ENCODE assay signal across 17 mouse cellular contexts in genomic region chr5:136806379-136807056, GRCm38 (mm10).
DNase-seq lines count a peak whose midpoint lies in the region; ATAC-seq and TF ChIP-seq lines count a peak whose summit lies in the region.
"Had no signal": no experiment of that assay in that cellular context is flagged by ENCODE, and none has a peak within 500 bp of the region (broad histone marks: within the 10 kb centered on the region; RNA-seq: fewer than 3 reads in every experiment).

No protein-coding gene starts in this region.

- H3K27me3 ChIP-seq in heart, embryonic 14.5 days (ENCODE audit: control insufficient read depth, insufficient read depth, low read length) = no peaks in the 10 kb centered on the region
- no peaks in the 10 kb centered on the region for H3K27me3 ChIP-seq in lung, postnatal 0 days (replicated peaks; ENCODE audit: insufficient read depth, low read length)
- no peaks in the 10 kb centered on the region for H3K27me3 ChIP-seq in intestine, embryonic 16.5 days (replicated peaks; ENCODE audit: control insufficient read depth, insufficient read depth, low read length)
- no peaks in the 10 kb centered on the region for H3K27me3 ChIP-seq in stomach, embryonic 15.5 days (replicated peaks)
- no peaks in the 10 kb centered on the region for H3K27me3 ChIP-seq in hindbrain, embryonic 11.5 days (ENCODE audit: control insufficient read depth, insufficient read depth, low read length)
- no peaks in the 10 kb centered on the region for H3K27me3 ChIP-seq in hindbrain, postnatal 0 days (ENCODE audit: insufficient read depth, low read length)
- H3K27me3 ChIP-seq: kidney, embryonic 15.5 days; lung, embryonic 15.5 days; midbrain, embryonic 15.5 days had no signal

- TF ChIP-seq EP300 in lung, postnatal 0 days (IDR thresholded peaks at IDR 0.05) = no peak

- no peak for TF ChIP-seq CTCF in lung, postnatal 0 days (IDR thresholded peaks at IDR 0.05)
- TF ChIP-seq CTCF in lung, adult 2 months (IDR thresholded peaks at IDR 0.05; ENCODE audit: insufficient read depth, low read length) = no peak
- no peak for TF ChIP-seq CTCF in hindbrain, postnatal 0 days (IDR thresholded peaks at IDR 0.05; ENCODE audit: low read depth)

- peak overlapping the region; percentile 19 to 50; a peak in 3 of 4 replicates for H3K27ac ChIP-seq in heart, embryonic 14.5 days (replicated peaks in 1 of 2; ENCODE audit: control insufficient read depth in 1 of 2, insufficient read depth in 1 of 2, low read depth in 2 of 2, low read length in 2 of 2)
- H3K27ac ChIP-seq in lung, postnatal 0 days (ENCODE audit: low read length) = no peak overlapping the region
- no peak overlapping the region for H3K27ac ChIP-seq in intestine, embryonic 16.5 days (ENCODE audit: low read length)
- peak overlapping the region; percentile 26; the same call in 1 of the 2 replicates for H3K27ac ChIP-seq in stomach, embryonic 15.5 days
- no peak overlapping the region for H3K27ac ChIP-seq in hindbrain, embryonic 11.5 days (ENCODE audit: low read depth, low read length)
- no peak overlapping the region for H3K27ac ChIP-seq in hindbrain, postnatal 0 days
- H3K27ac ChIP-seq: hindbrain, embryonic 10.5 days; kidney, embryonic 15.5 days; layer of hippocampus, adult 2 months; lung, embryonic 15.5 days; midbrain, embryonic 15.5 days had no signal

- DNase-seq in heart, postnatal 36 days = no peak
- peak; percentile 65 for DNase-seq in lung, postnatal 0 days (ENCODE audit: low spot score)
- DNase-seq in lung, adult 2 months = no peak
- DNase-seq in hindbrain, embryonic 11.5 days (ENCODE audit: low spot score) = no peak
- no peak for DNase-seq in hindbrain, postnatal 0 days (ENCODE audit: low spot score)
- DNase-seq: cerebellum, adult 18-20 months; gastrocnemius, postnatal 10 days had no signal

- WGBS in heart, embryonic 14.5 days = 28% methylated on average over 16 of the region's 16 CpGs
- 26% methylated on average over 16 of the region's 16 CpGs for WGBS in lung, postnatal 0 days
- 40% methylated on average over 16 of the region's 16 CpGs for WGBS in lung, adult 2 months
- WGBS in intestine, embryonic 16.5 days = 26% methylated on average over 16 of the region's 16 CpGs
- 47% methylated on average over 16 of the region's 16 CpGs for WGBS in stomach, embryonic 15.5 days
- 78% methylated on average over 16 of the region's 16 CpGs for WGBS in hindbrain, embryonic 11.5 days
- WGBS in hindbrain, postnatal 0 days = 70% methylated on average over 16 of the region's 16 CpGs

- H3K36me3 ChIP-seq in heart, embryonic 14.5 days (ENCODE audit: control insufficient read depth, insufficient read depth, low read length) = no peaks in the 10 kb centered on the region
- no peaks in the 10 kb centered on the region for H3K36me3 ChIP-seq in lung, postnatal 0 days (ENCODE audit: insufficient read depth, low read length)
- no peaks in the 10 kb centered on the region for H3K36me3 ChIP-seq in intestine, embryonic 16.5 days (ENCODE audit: control insufficient read depth, insufficient read depth, low read length)
- no peaks in the 10 kb centered on the region for H3K36me3 ChIP-seq in stomach, embryonic 15.5 days
- H3K36me3 ChIP-seq in hindbrain, embryonic 11.5 days (ENCODE audit: control insufficient read depth, insufficient read depth, low read length) = no peaks in the 10 kb centered on the region
- H3K36me3 ChIP-seq in hindbrain, postnatal 0 days (ENCODE audit: insufficient read depth, low read length) = no peaks in the 10 kb centered on the region
- H3K36me3 ChIP-seq: hindbrain, embryonic 10.5 days; kidney, embryonic 15.5 days; lung, embryonic 15.5 days; midbrain, embryonic 15.5 days had no signal

- H3K4me3 ChIP-seq in heart, embryonic 14.5 days (ENCODE audit: control insufficient read depth in 1 of 2, insufficient read depth in 1 of 2, low read depth in 1 of 2, low read length in 2 of 2) = no peak overlapping the region
- no peak overlapping the region for H3K4me3 ChIP-seq in lung, postnatal 0 days (ENCODE audit: low read depth, low read length)
- H3K4me3 ChIP-seq in lung, adult 2 months (replicated peaks; ENCODE audit: extremely low read depth, low read depth, low read length) = no peak overlapping the region
- H3K4me3 ChIP-seq in intestine, embryonic 16.5 days (ENCODE audit: low read length) = no peak overlapping the region
- H3K4me3 ChIP-seq in stomach, embryonic 15.5 days (replicated peaks) = no peak overlapping the region
- H3K4me3 ChIP-seq in hindbrain, embryonic 11.5 days (ENCODE audit: low read depth, low read length) = no peak overlapping the region
- no peak overlapping the region for H3K4me3 ChIP-seq in hindbrain, postnatal 0 days (ENCODE audit: low read length)
- H3K4me3 ChIP-seq: erythroblast, embryonic 14.5 days; hindbrain, embryonic 10.5 days; kidney, embryonic 15.5 days; layer of hippocampus, adult 2 months; lung, embryonic 15.5 days; midbrain, embryonic 15.5 days had no signal

- peak overlapping the region; percentile 3; the same call in 1 of the 2 replicates for H3K4me2 ChIP-seq in heart, embryonic 14.5 days (ENCODE audit: low read length)
- no peak overlapping the region for H3K4me2 ChIP-seq in lung, postnatal 0 days (replicated peaks; ENCODE audit: low read depth, low read length)
- no peak overlapping the region for H3K4me2 ChIP-seq in intestine, embryonic 16.5 days (ENCODE audit: low read depth, low read length)
- no peak overlapping the region for H3K4me2 ChIP-seq in stomach, embryonic 15.5 days
- no peak overlapping the region for H3K4me2 ChIP-seq in hindbrain, embryonic 11.5 days (replicated peaks; ENCODE audit: low read depth, low read length)
- H3K4me2 ChIP-seq in hindbrain, postnatal 0 days (ENCODE audit: low read depth, low read length) = no peak overlapping the region
- H3K4me2 ChIP-seq: kidney, embryonic 15.5 days; lung, embryonic 15.5 days; midbrain, embryonic 15.5 days had no signal

- no peak for TF ChIP-seq POLR2A in lung, adult 2 months (IDR thresholded peaks at IDR 0.05; ENCODE audit: borderline replicate concordance, extremely low read depth, low read depth, low read length)

- H3K4me1 ChIP-seq in heart, embryonic 14.5 days (ENCODE audit: control insufficient read depth in 2 of 2, insufficient read depth in 2 of 2, low read length in 2 of 2) = peaks cover 22 to 34% of the 10 kb centered on the region in 2 experiments
- no peaks in the 10 kb centered on the region for H3K4me1 ChIP-seq in lung, postnatal 0 days (ENCODE audit: insufficient read depth, low read depth, low read length)
- no peaks in the 10 kb centered on the region for H3K4me1 ChIP-seq in lung, adult 2 months (ENCODE audit: control insufficient read depth, insufficient read depth, low read length)
- H3K4me1 ChIP-seq in intestine, embryonic 16.5 days (ENCODE audit: control insufficient read depth, insufficient read depth, low read length) = peaks cover 20% of the 10 kb centered on the region
- H3K4me1 ChIP-seq in stomach, embryonic 15.5 days = peaks cover 36% of the 10 kb centered on the region
- H3K4me1 ChIP-seq in hindbrain, embryonic 11.5 days (replicated peaks; ENCODE audit: control insufficient read depth, insufficient read depth, low read length) = peaks cover 10% of the 10 kb centered on the region; the same call in 1 of the 2 replicates
- H3K4me1 ChIP-seq in hindbrain, postnatal 0 days (ENCODE audit: insufficient read depth, low read length) = no peaks in the 10 kb centered on the region

- ATAC-seq in heart, embryonic 14.5 days (ENCODE audit: insufficient number of reproducible peaks, insufficient read depth, low FRiP score, low read depth) = peak; percentile 44; the same call in 1 of the 2 replicates
- ATAC-seq in lung, postnatal 0 days = peak; percentile 60
- ATAC-seq in intestine, embryonic 16.5 days = peak; percentile 58
- ATAC-seq in stomach, embryonic 15.5 days (ENCODE audit: insufficient read depth, low FRiP score, low read depth) = no peak
- ATAC-seq in hindbrain, embryonic 11.5 days (ENCODE audit: low FRiP score) = no peak
- ATAC-seq in hindbrain, postnatal 0 days = no peak
- ATAC-seq: forebrain, embryonic 16.5 days; midbrain, embryonic 15.5 days had no signal

- intact Hi-C loops in heart, postnatal 36 days (cut with DNase I) = no loop called here

- no peaks in the 10 kb centered on the region for H3K9me3 ChIP-seq in heart, embryonic 14.5 days (ENCODE audit: control insufficient read depth, low read length)
- H3K9me3 ChIP-seq in lung, postnatal 0 days (ENCODE audit: low read length) = no peaks in the 10 kb centered on the region
- no peaks in the 10 kb centered on the region for H3K9me3 ChIP-seq in intestine, embryonic 16.5 days (ENCODE audit: control insufficient read depth, low read length)
- no peaks in the 10 kb centered on the region for H3K9me3 ChIP-seq in stomach, embryonic 15.5 days
- no peaks in the 10 kb centered on the region for H3K9me3 ChIP-seq in hindbrain, embryonic 11.5 days (ENCODE audit: control insufficient read depth, low read length)
- no peaks in the 10 kb centered on the region for H3K9me3 ChIP-seq in hindbrain, postnatal 0 days (ENCODE audit: low read length)
- H3K9me3 ChIP-seq: hindbrain, embryonic 10.5 days; kidney, embryonic 15.5 days; lung, embryonic 15.5 days; midbrain, embryonic 15.5 days had no signal

- H3K9ac ChIP-seq in heart, embryonic 14.5 days (ENCODE audit: low read length) = no peak overlapping the region
- H3K9ac ChIP-seq in lung, postnatal 0 days (replicated peaks; ENCODE audit: low read depth) = no peak overlapping the region
- H3K9ac ChIP-seq in intestine, embryonic 16.5 days (ENCODE audit: low read depth, low read length) = no peak overlapping the region
- H3K9ac ChIP-seq in stomach, embryonic 15.5 days = no peak overlapping the region
- H3K9ac ChIP-seq in hindbrain, embryonic 11.5 days (ENCODE audit: low read depth, low read length) = no peak overlapping the region
- H3K9ac ChIP-seq in hindbrain, postnatal 0 days (replicated peaks; ENCODE audit: low read length) = no peak overlapping the region
- H3K9ac ChIP-seq: kidney, embryonic 15.5 days; lung, embryonic 15.5 days; midbrain, embryonic 15.5 days had no signal

Comparison
In these comparisons a context has a peak if more than half of its experiments do, and no peak if none do; other contexts are left out.
1. ATAC-seq: peak in heart, embryonic 14.5 days (single experiment), lung, postnatal 0 days (single experiment) and intestine, embryonic 16.5 days (single experiment); none in stomach, embryonic 15.5 days (single experiment), hindbrain, embryonic 11.5 days (single experiment) and hindbrain, postnatal 0 days (single experiment).
2. H3K27ac ChIP-seq: peak in heart, embryonic 14.5 days (2 of 2) and stomach, embryonic 15.5 days (single experiment); none in lung, postnatal 0 days (single experiment), intestine, embryonic 16.5 days (single experiment), hindbrain, embryonic 11.5 days (single experiment) and hindbrain, postnatal 0 days (single experiment).